In genomic region chr11:116658238-116658637, GRCm38 (mm10) we compare ENCODE assay signal across 7 mouse cellular contexts. TPM values are rescaled to one million over a fixed set of nuclear protein-coding genes. Genes with fewer than 3 reads are reported as not detected.
A peak's percentile ranks its signal among the peaks of the same experiment; 100 is the strongest.
DNase-seq lines count a peak whose midpoint lies in the region; ATAC-seq and TF ChIP-seq lines count a peak whose summit lies in the region.

No protein-coding gene starts in this region.

- peaks cover 48% of the 10 kb centered on the region for H3K4me1 ChIP-seq in lung, embryonic 16.5 days (replicated peaks; ENCODE audit: control insufficient read depth, insufficient read depth, low read length)
- peaks cover 34% of the 10 kb centered on the region for H3K4me1 ChIP-seq in forebrain, embryonic 11.5 days (replicated peaks; ENCODE audit: control insufficient read depth, insufficient read depth, low read length)
- H3K4me1 ChIP-seq in intestine, postnatal 0 days (replicated peaks; ENCODE audit: control insufficient read depth, insufficient read depth, low read length) = peaks cover 11% of the 10 kb centered on the region
- H3K4me1 ChIP-seq in neural tube, embryonic 15.5 days = peaks cover 71% of the 10 kb centered on the region

- H3K9ac ChIP-seq in lung, embryonic 16.5 days (ENCODE audit: low read length) = 0 out of 2 replicates have a peak overlapping the region, but pooled peaks have one; percentile 39
- H3K9ac ChIP-seq in forebrain, embryonic 11.5 days (ENCODE audit: low read length) = peak overlapping the region; percentile 48
- H3K9ac ChIP-seq in intestine, postnatal 0 days (ENCODE audit: low read depth, low read length) = no peak overlapping the region
- H3K9ac ChIP-seq in neural tube, embryonic 15.5 days (replicated peaks) = no peak overlapping the region

- peak overlapping the region; percentile 25 for H3K4me2 ChIP-seq in lung, embryonic 16.5 days (ENCODE audit: low read depth, low read length)
- H3K4me2 ChIP-seq in forebrain, embryonic 11.5 days (ENCODE audit: low read depth, low read length, severe bottlenecking) = peak overlapping the region; percentile 48; the same call in 1 of the 2 replicates
- peak overlapping the region; percentile 62 for H3K4me2 ChIP-seq in intestine, postnatal 0 days (replicated peaks; ENCODE audit: low read depth)
- H3K4me2 ChIP-seq in neural tube, embryonic 15.5 days = peak overlapping the region; percentile 57

- H3K4me3 ChIP-seq in lung, embryonic 16.5 days (ENCODE audit: low read length) = no peak overlapping the region
- H3K4me3 ChIP-seq in forebrain, embryonic 11.5 days (ENCODE audit: low read depth, low read length) = no peak overlapping the region
- no peak overlapping the region for H3K4me3 ChIP-seq in intestine, postnatal 0 days (ENCODE audit: low read depth, low read length)
- no peak overlapping the region for H3K4me3 ChIP-seq in neural tube, embryonic 15.5 days (replicated peaks)

- H3K27me3 ChIP-seq in lung, embryonic 16.5 days (ENCODE audit: control insufficient read depth, insufficient read depth, low read depth, low read length) = peaks cover 16% of the 10 kb centered on the region
- peaks cover 16% of the 10 kb centered on the region for H3K27me3 ChIP-seq in forebrain, embryonic 11.5 days (ENCODE audit: control insufficient read depth, insufficient read depth, low read length)
- H3K27me3 ChIP-seq in intestine, postnatal 0 days (replicated peaks; ENCODE audit: control insufficient read depth, insufficient read depth, low read length) = peaks cover 8% of the 10 kb centered on the region
- peaks cover 4% of the 10 kb centered on the region; the same call in 1 of the 2 replicates for H3K27me3 ChIP-seq in neural tube, embryonic 15.5 days (replicated peaks)

- 54% methylated on average over 10 of the region's 10 CpGs for WGBS in lung, embryonic 16.5 days
- 52% methylated on average over 10 of the region's 10 CpGs for WGBS in forebrain, embryonic 11.5 days
- 69% methylated on average over 10 of the region's 10 CpGs for WGBS in intestine, postnatal 0 days
- WGBS in neural tube, embryonic 15.5 days = 72% methylated on average over 10 of the region's 10 CpGs

- H3K36me3 ChIP-seq in lung, embryonic 16.5 days (ENCODE audit: control insufficient read depth, insufficient read depth, low read length) = no peaks in the 10 kb centered on the region
- H3K36me3 ChIP-seq in forebrain, embryonic 11.5 days (ENCODE audit: control insufficient read depth, insufficient read depth, low read length) = no peaks in the 10 kb centered on the region
- H3K36me3 ChIP-seq in intestine, postnatal 0 days (ENCODE audit: control insufficient read depth, insufficient read depth) = no peaks in the 10 kb centered on the region; the same call in 1 of the 2 replicates
- no peaks in the 10 kb centered on the region for H3K36me3 ChIP-seq in neural tube, embryonic 15.5 days

- ATAC-seq in lung, embryonic 16.5 days (ENCODE audit: low read depth) = peak; percentile 31
- ATAC-seq in forebrain, embryonic 11.5 days (replicated peaks; ENCODE audit: low FRiP score) = no peak; the same call in 1 of the 2 replicates
- ATAC-seq in intestine, postnatal 0 days = 0 out of 2 replicates have a peak, but pooled peaks have one; percentile 7
- no peak for ATAC-seq in neural tube, embryonic 15.5 days (ENCODE audit: low FRiP score)

- no peak for DNase-seq in lung, postnatal 14 days
- no peak for DNase-seq in forebrain, embryonic 11.5 days (ENCODE audit: low spot score)
- DNase-seq in thymus, postnatal 10 days (ENCODE audit: low spot score in 2 of 2) = no peak
- no peak for DNase-seq in ovary, postnatal 10 days (ENCODE audit: low spot score)

- no peak for TF ChIP-seq CTCF in intestine, postnatal 0 days (IDR thresholded peaks at IDR 0.05; ENCODE audit: low read depth)

- peak overlapping the region; percentile 95 for H3K27ac ChIP-seq in lung, embryonic 16.5 days (ENCODE audit: low read length)
- peak overlapping the region; percentile 65 for H3K27ac ChIP-seq in forebrain, embryonic 11.5 days (ENCODE audit: low read depth, low read length)
- H3K27ac ChIP-seq in intestine, postnatal 0 days (ENCODE audit: low read depth, low read length) = peak overlapping the region; percentile 60; the same call in 1 of the 2 replicates
- peak overlapping the region; percentile 83 for H3K27ac ChIP-seq in neural tube, embryonic 15.5 days (replicated peaks)

- H3K9me3 ChIP-seq in lung, embryonic 16.5 days (ENCODE audit: control insufficient read depth, low read length) = no peaks in the 10 kb centered on the region
- no peaks in the 10 kb centered on the region for H3K9me3 ChIP-seq in forebrain, embryonic 11.5 days (ENCODE audit: control insufficient read depth, low read length)
- H3K9me3 ChIP-seq in intestine, postnatal 0 days (ENCODE audit: control insufficient read depth) = no peaks in the 10 kb centered on the region
- H3K9me3 ChIP-seq in neural tube, embryonic 15.5 days (replicated peaks) = no peaks in the 10 kb centered on the region

RNA-seq across cellular contexts. Expression of gene Cygb, which starts 4.1 kb away (rescaled TPM):
- 13.3 TPM in 2 replicates for polyA plus RNA-seq in lung, embryonic 16.5 days (2015; fragmentation: Nextera tagmentation; extraction: Ambion mirVana)
- polyA plus RNA-seq in forebrain, embryonic 11.5 days (2014; fragmentation: Nextera tagmentation; extraction: Ambion mirVana) = 1.7 TPM in 2 replicates
- 17.5 and 20.2 TPM in 2 replicates for polyA plus RNA-seq in intestine, postnatal 0 days (2015; fragmentation: Nextera tagmentation; extraction: Ambion mirVana)
- polyA plus RNA-seq in neural tube, embryonic 15.5 days (2015; fragmentation: Nextera tagmentation; extraction: Ambion mirVana) = 28.7 and 31.1 TPM in 2 replicates

RNA-seq across cellular contexts. Expression of gene Prcd, which starts 4.9 kb away (rescaled TPM):
- polyA plus RNA-seq in lung, embryonic 16.5 days (2015; fragmentation: Nextera tagmentation; extraction: Ambion mirVana) = 5.0 and 11.0 TPM in 2 replicates
- 0.23 and 0.67 TPM in 2 replicates for polyA plus RNA-seq in forebrain, embryonic 11.5 days (2014; fragmentation: Nextera tagmentation; extraction: Ambion mirVana)
- 0.84 and 1.1 TPM in 2 replicates for polyA plus RNA-seq in intestine, postnatal 0 days (2015; fragmentation: Nextera tagmentation; extraction: Ambion mirVana)
- 3.1 and 3.4 TPM in 2 replicates for polyA plus RNA-seq in neural tube, embryonic 15.5 days (2015; fragmentation: Nextera tagmentation; extraction: Ambion mirVana)

RNA-seq across cellular contexts. Expression of gene Rhbdf2, which starts 31.4 kb away (rescaled TPM):
- 17.9 and 19.6 TPM in 2 replicates for polyA plus RNA-seq in lung, embryonic 16.5 days (2015; fragmentation: Nextera tagmentation; extraction: Ambion mirVana)
- polyA plus RNA-seq in forebrain, embryonic 11.5 days (2014; fragmentation: Nextera tagmentation; extraction: Ambion mirVana) = 2.5 and 2.7 TPM in 2 replicates
- 7.6 and 8.4 TPM in 2 replicates for polyA plus RNA-seq in intestine, postnatal 0 days (2015; fragmentation: Nextera tagmentation; extraction: Ambion mirVana)
- 1.4 and 4.0 TPM in 2 replicates for polyA plus RNA-seq in neural tube, embryonic 15.5 days (2015; fragmentation: Nextera tagmentation; extraction: Ambion mirVana)

Comparison
In these comparisons a context has a peak if more than half of its experiments do, and no peak if none do; other contexts are left out.
1. ATAC-seq: peak in lung, embryonic 16.5 days (single experiment) and intestine, postnatal 0 days (single experiment); none in forebrain, embryonic 11.5 days (single experiment) and neural tube, embryonic 15.5 days (single experiment).
2. H3K9ac ChIP-seq: peak in lung, embryonic 16.5 days (single experiment) and forebrain, embryonic 11.5 days (single experiment); none in intestine, postnatal 0 days (single experiment) and neural tube, embryonic 15.5 days (single experiment).
3. Peak in every context shown above with its lines, with median percentiles within 50 percentile points of each other: H3K27ac ChIP-seq and H3K4me2 ChIP-seq.